Mouse (Mus musculus) c-Kit-negative CD71-positive TER-119-positive erythroid progenitor cells, embryonic 14.5 days (primary cell): ENCODE data around the gene Gm4302.
"Not testable (repeated sequence)": the region's sequence is repeated elsewhere in the genome, so short reads cannot be mapped to it uniquely, and the experiment has no call there.

Experiments
- DNase-seq: peaks from one replicate; pipeline ENCODE4 v3.0.0-alpha.2; 2013; ENCODE audit warnings: low read depth, low spot score

Gene Gm4302

DNA sequence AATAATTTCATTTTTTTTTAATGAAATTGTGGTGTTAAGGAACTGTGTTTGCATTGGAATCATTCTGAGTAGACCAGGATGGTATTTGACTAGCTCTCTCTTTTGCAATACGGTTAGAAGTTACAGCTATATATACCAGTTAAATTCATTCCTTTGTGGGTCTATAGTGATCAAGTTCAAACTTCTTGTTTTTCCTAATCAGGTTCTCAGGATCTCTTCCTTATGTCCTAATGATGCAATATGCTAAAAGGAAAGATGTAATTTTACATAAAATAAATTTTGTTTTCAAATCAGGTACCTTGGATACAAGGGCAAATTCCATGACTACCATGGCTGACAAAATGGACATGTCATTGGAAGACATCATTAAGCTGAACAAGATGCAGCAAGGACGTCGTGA, at the start of gene Gm4302:
TSS of gene Gm4302 (plus strand) at position 301 of the 400 bp plus-strand sequence.
- DNase-seq = not testable (repeated sequence)

DNA sequence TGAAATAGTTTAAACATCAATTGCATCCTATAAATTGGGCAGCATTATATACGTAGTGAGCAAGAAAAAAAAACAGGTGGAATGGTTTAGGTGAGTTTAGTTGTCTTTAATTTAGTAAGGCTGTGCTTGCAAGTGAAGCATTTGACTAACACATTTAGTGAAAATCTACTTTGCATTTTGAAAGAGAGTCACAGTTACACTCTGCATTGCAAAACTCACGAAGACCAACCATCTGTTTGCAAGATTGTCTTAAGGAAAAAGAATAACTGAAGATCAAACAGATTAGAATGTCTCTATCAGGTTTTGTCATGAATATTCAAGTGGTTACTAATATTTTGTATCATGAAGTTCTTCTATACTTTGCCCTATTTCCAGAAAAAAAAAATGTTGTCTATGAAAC, 44.5 kb upstream of the Gm4302 start:
- DNase-seq = no peak

DNA sequence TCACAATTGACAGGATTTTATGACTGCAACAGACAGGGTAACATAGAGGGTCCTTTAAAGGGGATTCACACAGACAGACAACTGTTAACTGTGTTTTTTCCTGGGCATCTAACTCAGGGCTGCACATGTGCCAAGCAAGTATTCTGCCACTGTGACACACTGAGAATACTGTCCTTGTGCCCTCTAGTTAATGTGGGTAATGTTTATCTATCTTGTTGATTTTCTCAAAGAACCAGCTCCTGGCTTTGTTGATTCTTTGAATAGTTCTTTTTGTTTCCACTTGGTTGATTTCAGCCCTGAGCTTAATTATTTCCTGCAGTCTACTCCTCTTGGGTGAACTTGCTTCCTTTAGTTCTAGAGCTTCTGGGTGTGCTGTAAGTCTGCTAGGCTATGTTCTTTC, 40.5 kb upstream of the Gm4302 start:
- DNase-seq = not testable (repeated sequence)

DNA sequence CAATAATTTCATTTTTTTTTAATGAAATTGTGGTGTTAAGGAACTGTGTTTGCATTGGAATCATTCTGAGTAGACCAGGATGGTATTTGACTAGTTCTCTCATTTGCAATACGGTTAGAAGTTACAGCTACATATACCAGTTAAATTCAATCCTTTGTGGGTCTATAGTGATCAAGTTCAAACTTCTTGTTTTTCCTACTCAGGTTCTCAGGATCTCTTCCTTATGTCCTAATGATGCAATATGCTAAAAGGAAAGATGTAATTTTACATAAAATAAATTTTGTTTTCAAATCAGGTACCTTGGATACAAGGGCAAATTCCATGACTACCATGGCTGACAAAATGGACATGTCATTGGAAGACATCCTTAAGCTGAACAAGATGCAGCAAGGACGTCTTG, 5.3 kb upstream of the Gm4302 start, which contains the start of gene Gm4301:
TSS of gene Gm4301 (plus strand) at position 301 of the 400 bp plus-strand sequence.
- DNase-seq = not testable (repeated sequence)

DNA sequence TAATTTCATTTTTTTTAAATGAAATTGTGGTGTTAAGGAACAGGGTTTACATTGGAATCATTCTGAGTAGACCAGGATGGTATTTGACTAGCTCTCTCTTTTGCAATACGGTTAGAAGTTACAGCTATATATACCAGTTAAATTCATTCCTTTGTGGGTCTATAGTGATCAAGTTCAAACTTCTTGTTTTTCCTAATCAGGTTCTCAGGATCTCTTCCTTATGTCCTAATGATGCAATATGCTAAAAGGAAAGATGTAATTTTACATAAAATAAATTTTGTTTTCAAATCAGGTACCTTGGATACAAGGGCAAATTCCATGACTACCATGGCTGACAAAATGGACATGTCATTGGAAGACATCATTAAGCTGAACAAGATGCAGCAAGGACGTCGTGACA, 5.0 kb downstream of the Gm4302 start, which contains the start of gene Gm4303:
TSS of gene Gm4303 (plus strand) at position 301 of the 400 bp plus-strand sequence.
- DNase-seq = not testable (repeated sequence)

DNA sequence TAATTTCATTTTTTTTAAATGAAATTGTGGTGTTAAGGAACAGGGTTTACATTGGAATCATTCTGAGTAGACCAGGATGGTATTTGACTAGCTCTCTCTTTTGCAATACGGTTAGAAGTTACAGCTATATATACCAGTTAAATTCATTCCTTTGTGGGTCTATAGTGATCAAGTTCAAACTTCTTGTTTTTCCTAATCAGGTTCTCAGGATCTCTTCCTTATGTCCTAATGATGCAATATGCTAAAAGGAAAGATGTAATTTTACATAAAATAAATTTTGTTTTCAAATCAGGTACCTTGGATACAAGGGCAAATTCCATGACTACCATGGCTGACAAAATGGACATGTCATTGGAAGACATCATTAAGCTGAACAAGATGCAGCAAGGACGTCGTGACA, 10.2 kb downstream of the Gm4302 start, which contains the start of gene Gm4305:
TSS of gene Gm4305 (plus strand) at position 301 of the 400 bp plus-strand sequence.
- DNase-seq = not testable (repeated sequence)

DNA sequence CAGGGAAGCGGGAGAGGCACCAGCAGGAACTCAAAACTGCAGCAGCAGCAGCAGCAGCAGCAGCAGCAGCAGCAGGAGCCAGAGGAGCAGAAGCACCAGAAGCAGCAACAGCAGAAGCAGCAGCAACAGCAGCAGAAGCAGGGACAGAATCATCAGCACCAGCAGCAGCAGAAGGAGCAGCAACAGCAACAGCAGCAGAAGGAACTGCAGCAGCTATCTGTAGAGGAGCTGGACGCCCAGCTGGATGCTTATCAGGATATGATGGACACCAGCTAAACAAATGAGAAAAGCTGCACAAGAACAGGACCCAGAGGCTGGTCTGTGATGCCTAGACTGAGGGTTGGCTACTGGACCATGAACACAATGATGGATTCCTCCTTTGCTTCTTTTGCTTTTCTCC, 16.2 kb downstream of the Gm4302 start:
- not testable (repeated sequence) for DNase-seq

DNA sequence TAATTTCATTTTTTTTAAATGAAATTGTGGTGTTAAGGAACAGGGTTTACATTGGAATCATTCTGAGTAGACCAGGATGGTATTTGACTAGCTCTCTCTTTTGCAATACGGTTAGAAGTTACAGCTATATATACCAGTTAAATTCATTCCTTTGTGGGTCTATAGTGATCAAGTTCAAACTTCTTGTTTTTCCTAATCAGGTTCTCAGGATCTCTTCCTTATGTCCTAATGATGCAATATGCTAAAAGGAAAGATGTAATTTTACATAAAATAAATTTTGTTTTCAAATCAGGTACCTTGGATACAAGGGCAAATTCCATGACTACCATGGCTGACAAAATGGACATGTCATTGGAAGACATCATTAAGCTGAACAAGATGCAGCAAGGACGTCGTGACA, 20.4 kb downstream of the Gm4302 start, which contains the start of gene Gm4307:
TSS of gene Gm4307 (plus strand) at position 301 of the 400 bp plus-strand sequence.
- DNase-seq = not testable (repeated sequence)

DNA sequence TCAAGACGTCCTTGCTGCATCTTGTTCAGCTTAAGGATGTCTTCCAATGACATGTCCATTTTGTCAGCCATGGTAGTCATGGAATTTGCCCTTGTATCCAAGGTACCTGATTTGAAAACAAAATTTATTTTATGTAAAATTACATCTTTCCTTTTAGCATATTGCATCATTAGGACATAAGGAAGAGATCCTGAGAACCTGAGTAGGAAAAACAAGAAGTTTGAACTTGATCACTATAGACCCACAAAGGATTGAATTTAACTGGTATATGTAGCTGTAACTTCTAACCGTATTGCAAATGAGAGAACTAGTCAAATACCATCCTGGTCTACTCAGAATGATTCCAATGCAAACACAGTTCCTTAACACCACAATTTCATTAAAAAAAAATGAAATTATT, 41.8 kb downstream of the Gm4302 start, which contains the start of gene Gm4312:
TSS of gene Gm4312 (minus strand) at position 101 of the 400 bp plus-strand sequence.
- not testable (repeated sequence) for DNase-seq
